Mouse (Mus musculus) ovary, postnatal 14 days (tissue): ENCODE data around the gene Tmsb15b1.
A peak's percentile ranks its signal among the peaks of the same experiment; 100 is the strongest.
"Not testable (repeated sequence)": the region's sequence is repeated elsewhere in the genome, so short reads cannot be mapped to it uniquely, and the experiment has no call there.

Experiments used
- DNase-seq: peaks from one replicate; pipeline ENCODE4 v3.0.0; 2022; ENCODE audit warnings: low spot score

Gene Tmsb15b1

GRCm38 (mm10) chrX:136976424-136977084, at the start of gene Tmsb15b1, which contains the start of gene Tmsb15l:
Tmsb15b1 (minus strand) TSS chrX:136976874.
Tmsb15l (minus strand) TSS chrX:136976869.
- DNase-seq: no peak

GRCm38 (mm10) chrX:137019310-137019709, 42.6 kb upstream of the Tmsb15b1 start:
- peak; percentile 35 for DNase-seq

- DNase-seq: no peak
These were observed 41.0 kb upstream of the Tmsb15b1 start for GRCm38 (mm10) chrX:137017668-137018067.

- DNase-seq: peak; percentile 29
These were observed 38.5 kb upstream of the Tmsb15b1 start for GRCm38 (mm10) chrX:137015099-137015709.

GRCm38 (mm10) chrX:136996256-136996655, 19.6 kb upstream of the Tmsb15b1 start:
- DNase-seq: no peak

- no peak for DNase-seq
These were observed 17.0 kb upstream of the Tmsb15b1 start for GRCm38 (mm10) chrX:136993641-136994040.

- peak; percentile 4 for DNase-seq
These were observed 16.4 kb upstream of the Tmsb15b1 start, which contains the start of gene Zcchc18 for GRCm38 (mm10) chrX:136992978-136993547. Zcchc18 (plus strand) TSS chrX:136993155.

- no peak for DNase-seq
These were observed 15.7 kb upstream of the Tmsb15b1 start for GRCm38 (mm10) chrX:136992191-136992965.

GRCm38 (mm10) chrX:136991274-136991673, 14.6 kb upstream of the Tmsb15b1 start:
- DNase-seq: no peak

- no peak for DNase-seq
These were observed 9.4 kb upstream of the Tmsb15b1 start for GRCm38 (mm10) chrX:136986039-136986438.

- no peak for DNase-seq
These were observed 1.9 kb upstream of the Tmsb15b1 start for GRCm38 (mm10) chrX:136978616-136979015.

- not testable (repeated sequence) for DNase-seq
These were observed 1.3 kb downstream of the Tmsb15b1 start, which contains the start of gene Tmsb15b2 for GRCm38 (mm10) chrX:136975397-136975796. Tmsb15b2 (minus strand) TSS chrX:136975497.

- DNase-seq: no peak
These were observed 17.0 kb downstream of the Tmsb15b1 start for GRCm38 (mm10) chrX:136959688-136960087.

- not testable (repeated sequence) for DNase-seq
These were observed 18.4 kb downstream of the Tmsb15b1 start for GRCm38 (mm10) chrX:136958300-136958699.

GRCm38 (mm10) chrX:136957583-136958279, 18.9 kb downstream of the Tmsb15b1 start:
- peak; percentile 34 for DNase-seq

- DNase-seq: no peak
These were observed 38.7 kb downstream of the Tmsb15b1 start for GRCm38 (mm10) chrX:136937985-136938384.

- no peak for DNase-seq
These were observed 49.6 kb downstream of the Tmsb15b1 start, which contains the start of gene H2bfm for GRCm38 (mm10) chrX:136927031-136927430. H2bfm (plus strand) TSS chrX:136927325.

GRCm38 (mm10) chrX:136925863-136926262, 50.8 kb downstream of the Tmsb15b1 start:
- no peak for DNase-seq
